Mouse (Mus musculus) heart, postnatal 0 days (tissue): ENCODE measurements at regions not wholly inside any gene's neighbourhood (a gene's known extent, or its start where the extent isn't known, plus 50 kb on each side); places are given as distances from the start of the nearest gene placed in this dataset.

Source experiments
- ATAC-seq: fragments of 200-750 bp; cut with Nextera tagmentation; 2 replicates; pipeline ENCODE4 v1.8.0; 2017; ENCODE audit warnings: low read depth, moderate number of reproducible peaks, moderate library complexity; ENCODE audit not compliant: insufficient read depth
- DNase-seq: peaks from one replicate; pipeline ENCODE4 v3.0.0-alpha.2; 2016; ENCODE audit warnings: low spot score
- H3K27ac ChIP-seq: fragments of 300-500 bp; sonication (generic); 2 replicates; pipeline ENCODE4 v1.5.1; 2014; ENCODE audit warnings: low read depth, mild to moderate bottlenecking
- H3K27me3 ChIP-seq: fragments of 300-500 bp; sonication (generic); 2 replicates; pipeline ENCODE4 v1.6.1; 2014; ENCODE audit warnings: low read length, mixed read lengths; ENCODE audit not compliant: control insufficient read depth, insufficient read depth
- H3K36me3 ChIP-seq: fragments of 300-500 bp; sonication (generic); replicated peaks from 2 replicates; pipeline ENCODE4 v1.6.1; 2014; ENCODE audit warnings: low read length, mixed read lengths; ENCODE audit not compliant: control insufficient read depth, insufficient read depth
- H3K4me1 ChIP-seq: fragments of 300-500 bp; sonication (generic); 2 replicates; pipeline ENCODE4 v1.6.1; 2014; ENCODE audit warnings: antibody characterized with exemption; ENCODE audit not compliant: control insufficient read depth, insufficient read depth
- H3K4me2 ChIP-seq: fragments of 300-500 bp; sonication (generic); 2 replicates; pipeline ENCODE4 v1.6.1; 2014; ENCODE audit warnings: low read depth, mild to moderate bottlenecking, low read length, moderate library complexity
- H3K4me3 ChIP-seq: fragments of 300-500 bp; sonication (generic); 2 replicates; pipeline ENCODE4 v1.5.1; 2014; ENCODE audit warnings: low read depth, low read length
- H3K9ac ChIP-seq: fragments of 300-500 bp; sonication (generic); replicated peaks from 2 replicates; pipeline ENCODE4 v1.6.1; 2014; ENCODE audit warnings: low read depth, low read length, mixed read lengths
- H3K9me3 ChIP-seq: fragments of 300-500 bp; sonication (generic); replicated peaks from 2 replicates; pipeline ENCODE4 v1.6.1; 2016; ENCODE audit warnings: low read length; ENCODE audit not compliant: control insufficient read depth
- CTCF ChIP-seq: IDR thresholded peaks from 2 replicates; pipeline ENCODE4 v1.5.1; 2016; ENCODE audit warnings: antibody characterized with exemption, control low read depth, low read depth
- EP300 ChIP-seq: IDR thresholded peaks from 2 replicates; pipeline ENCODE4 v1.6.1; 2016; ENCODE audit warnings: antibody characterized with exemption, low read depth
- WGBS: fragments of 180-500 bp; shearing (Covaris S2); extraction: QIAGEN DNeasy Blood & Tissue Kit; methylation state at CpG from one replicate; pipeline ENCODE4 v1.1.7; 2014; 5-methylcytosine and 5-hydroxymethylcytosine counted together

GRCm38 (mm10) chr14:67484533-67485448 is 1475.8 kb upstream of the Gulo start:
- Histone ChIP-seq H3K36me3 (no peaks in the 10 kb centered on the region), H3K4me2 (no peak overlapping the region), H3K4me3 (no peak overlapping the region), H3K27ac (no peak overlapping the region), H3K27me3 (no peaks in the 10 kb centered on the region), H3K9me3 (no peaks in the 10 kb centered on the region), H3K9ac (no peak overlapping the region), H3K4me1 (no peaks in the 10 kb centered on the region)
- TF ChIP-seq EP300 (no peak), CTCF (no peak)
- no peak for DNase-seq
- WGBS = 45% methylated on average over 19 of the region's 19 CpGs
- ATAC-seq = no peak
